Mouse (Mus musculus) A20 (cell line): ENCODE measurements around the gene Pqbp1.
A peak's percentile ranks its signal among the peaks of the same experiment; 100 is the strongest.

Experiments used
- DNase-seq: peaks from one replicate; pipeline ENCODE4 v3.0.0-alpha.2; 2011; ENCODE audit warnings: low read depth, low spot score

Gene Pqbp1

DNA sequence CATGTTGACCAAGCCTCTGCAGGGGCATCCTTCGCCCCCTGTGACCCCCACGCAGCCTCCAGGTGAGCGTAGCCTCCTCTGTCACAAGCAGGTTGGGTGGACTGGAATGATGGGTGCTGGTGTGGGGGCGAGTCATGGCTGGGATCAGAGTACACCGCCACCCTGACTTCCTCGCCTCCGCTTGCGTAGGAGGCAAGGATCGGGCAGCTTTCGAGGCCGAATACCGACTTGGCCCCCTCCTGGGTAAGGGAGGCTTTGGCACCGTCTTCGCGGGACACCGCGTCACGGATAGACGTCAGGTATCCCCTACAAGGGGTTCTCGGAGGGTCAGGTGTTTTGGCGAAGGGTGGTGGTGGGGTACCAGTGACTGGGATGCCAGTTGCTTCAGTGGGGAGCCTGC is 20.6 kb downstream of the Pqbp1 start:
- peak; percentile 48 for DNase-seq

DNA sequence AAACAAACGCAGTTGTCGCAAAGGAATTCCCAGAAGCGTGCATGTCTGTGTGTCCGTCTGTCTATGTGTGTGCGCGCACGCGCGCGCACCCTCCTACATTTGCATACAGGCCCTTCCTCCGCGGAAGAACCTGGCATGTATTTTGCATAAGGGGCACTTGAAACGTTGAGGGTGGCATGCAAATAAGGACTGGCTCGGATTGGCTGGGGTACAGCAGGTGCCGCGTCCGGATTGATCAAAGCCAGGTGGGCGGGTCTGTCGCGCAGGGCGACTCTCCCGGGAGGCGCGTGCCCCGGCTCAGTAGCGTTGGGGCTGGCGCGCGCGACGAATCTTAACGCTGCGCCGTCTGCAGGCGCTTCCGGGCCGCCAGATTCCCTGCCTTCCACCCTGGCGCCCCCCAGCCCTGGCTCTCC is 21.1 kb downstream of the Pqbp1 start, which contains the start of gene Pim2:
Gene Pim2 (plus strand): TSS at position 256 of the 413 bp plus-strand sequence.
- peak; percentile 90 for DNase-seq

DNA sequence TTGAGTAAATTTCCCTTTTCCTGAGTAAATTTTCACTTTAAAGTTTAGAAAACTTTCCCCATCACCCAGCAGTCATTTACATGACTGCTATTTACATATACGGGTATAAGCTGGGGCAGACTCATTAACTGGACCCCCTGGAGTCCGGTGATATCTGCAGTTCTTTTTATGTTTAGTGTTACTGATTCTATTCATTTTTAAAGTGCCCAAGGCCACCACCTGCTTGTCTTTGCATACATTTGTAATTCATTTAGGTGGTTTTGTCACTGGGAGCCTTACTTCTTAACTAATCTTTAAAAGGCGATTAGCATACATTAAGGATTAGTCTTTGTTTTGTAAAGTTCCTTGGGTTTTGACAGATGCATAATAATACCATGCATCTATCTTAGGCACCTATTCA is 29.2 kb downstream of the Pqbp1 start:
- no peak for DNase-seq

DNA sequence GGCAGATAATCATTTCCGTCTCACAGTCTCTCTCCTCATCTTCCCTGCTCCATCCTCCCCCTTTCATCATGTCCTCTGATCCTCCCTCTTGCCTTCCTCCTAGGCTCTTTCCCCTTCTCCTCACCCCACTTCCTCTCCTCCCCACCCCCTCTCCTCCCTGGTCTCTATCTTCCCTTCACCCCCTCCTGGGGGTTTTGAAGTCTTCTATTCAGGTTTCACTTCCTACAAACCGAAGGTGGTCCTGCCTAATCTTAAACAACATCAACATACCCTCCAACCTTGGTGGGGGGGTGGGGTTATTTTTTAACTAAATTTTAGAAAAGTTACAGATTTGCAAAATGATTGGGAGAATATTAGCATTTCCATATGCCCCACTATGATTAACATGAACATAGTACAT is 30.6 kb downstream of the Pqbp1 start:
- DNase-seq: peak; percentile 10

DNA sequence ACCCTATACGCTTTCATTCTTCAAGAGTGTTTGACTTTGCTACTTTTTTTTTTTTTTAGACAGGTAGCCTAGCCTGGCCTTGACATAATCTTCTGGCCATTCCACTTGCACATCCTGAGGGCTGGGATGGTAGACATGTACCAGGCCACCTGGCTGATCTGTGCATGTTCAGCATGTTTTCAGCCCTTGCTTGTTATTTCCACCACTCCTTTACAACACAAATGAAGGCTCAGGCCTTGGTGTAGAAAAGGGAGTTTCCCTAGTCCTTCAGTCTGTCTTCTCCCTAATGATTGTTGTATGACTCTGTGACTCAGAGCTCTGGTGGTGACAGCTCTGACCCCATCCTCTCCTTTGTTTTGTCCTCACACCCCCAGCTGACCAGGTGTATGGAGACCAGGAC is 31.9 kb downstream of the Pqbp1 start:
- no peak for DNase-seq

DNA sequence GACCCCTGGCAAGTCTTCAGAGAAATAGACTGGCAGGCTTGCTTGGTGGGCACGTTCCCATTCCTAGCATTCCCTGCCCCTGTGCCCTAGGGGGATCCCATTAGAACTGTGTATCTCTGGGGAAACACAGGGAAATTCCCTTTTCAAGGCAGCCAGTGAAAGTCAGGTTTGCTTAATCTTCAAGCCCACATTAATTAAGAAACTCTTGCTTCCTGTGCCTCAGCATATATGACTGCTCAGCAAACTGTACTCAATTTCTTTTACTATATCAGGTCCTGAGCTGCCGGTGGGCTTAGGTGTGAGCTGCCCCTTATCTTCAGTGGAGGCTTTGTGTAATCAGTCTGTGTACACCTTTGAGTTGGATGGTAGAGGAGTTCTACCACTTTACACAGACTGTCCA is 33.3 kb downstream of the Pqbp1 start:
- peak; percentile 40 for DNase-seq

DNA sequence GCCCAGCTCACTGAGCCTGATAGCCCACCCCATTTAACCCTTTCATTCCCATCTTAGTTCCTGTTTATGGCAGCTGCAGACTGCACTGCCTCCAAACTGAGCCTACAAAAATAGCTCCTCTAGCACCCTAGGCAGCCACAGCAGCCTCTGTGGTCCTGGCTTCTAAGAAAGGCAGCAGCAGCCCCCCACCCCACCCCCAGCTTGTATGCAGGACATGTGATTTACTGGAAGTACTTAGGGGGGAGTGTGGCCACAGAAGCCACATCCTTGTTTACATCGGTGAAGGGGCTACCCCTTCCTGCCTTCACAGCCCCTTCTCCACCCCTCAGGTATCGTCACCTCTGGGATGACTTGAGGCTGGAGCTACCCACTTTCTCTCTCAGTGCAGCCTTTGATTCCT is 33.7 kb downstream of the Pqbp1 start:
- DNase-seq: peak; percentile 68

DNA sequence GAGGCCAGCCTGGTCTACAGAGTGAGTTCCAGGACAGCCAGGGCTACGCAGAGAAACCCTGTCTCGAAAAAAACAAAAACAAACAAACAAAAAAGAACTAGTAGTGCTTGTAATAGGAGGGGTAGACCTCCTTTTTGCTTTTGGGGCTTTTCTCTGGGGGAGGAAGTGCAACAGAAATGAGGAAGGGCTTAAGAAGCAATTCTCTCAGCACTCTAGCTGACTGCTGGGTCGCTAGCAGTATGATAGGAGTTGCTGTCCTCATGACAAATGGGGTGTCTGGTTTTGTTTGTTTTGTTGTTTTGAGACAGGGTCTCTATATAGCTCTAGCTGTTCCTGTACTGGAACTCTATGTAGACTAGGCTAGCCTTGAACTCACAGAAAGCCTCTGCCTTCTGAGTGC is 34.5 kb downstream of the Pqbp1 start:
- DNase-seq: peak; percentile 70

DNA sequence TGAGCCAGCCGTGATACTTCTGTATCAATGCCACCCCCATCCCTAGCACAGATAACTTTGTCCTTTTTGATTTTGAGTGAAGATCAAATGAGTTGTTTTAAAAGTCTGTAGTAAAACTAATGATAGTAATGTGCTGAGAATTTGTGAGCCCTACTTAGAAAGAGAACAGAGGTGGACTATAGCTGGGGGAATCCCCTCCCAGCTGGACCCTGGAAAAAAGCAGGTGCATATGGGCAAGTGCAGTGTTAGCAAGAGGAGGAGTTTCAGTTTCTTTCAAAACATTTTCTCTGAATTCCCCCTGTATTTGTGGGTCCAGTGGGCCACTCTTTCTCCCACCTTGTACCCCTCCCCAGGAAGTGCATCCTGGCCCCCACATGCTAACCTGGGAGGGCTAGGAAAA is 35.9 kb downstream of the Pqbp1 start:
- DNase-seq: peak; percentile 60

DNA sequence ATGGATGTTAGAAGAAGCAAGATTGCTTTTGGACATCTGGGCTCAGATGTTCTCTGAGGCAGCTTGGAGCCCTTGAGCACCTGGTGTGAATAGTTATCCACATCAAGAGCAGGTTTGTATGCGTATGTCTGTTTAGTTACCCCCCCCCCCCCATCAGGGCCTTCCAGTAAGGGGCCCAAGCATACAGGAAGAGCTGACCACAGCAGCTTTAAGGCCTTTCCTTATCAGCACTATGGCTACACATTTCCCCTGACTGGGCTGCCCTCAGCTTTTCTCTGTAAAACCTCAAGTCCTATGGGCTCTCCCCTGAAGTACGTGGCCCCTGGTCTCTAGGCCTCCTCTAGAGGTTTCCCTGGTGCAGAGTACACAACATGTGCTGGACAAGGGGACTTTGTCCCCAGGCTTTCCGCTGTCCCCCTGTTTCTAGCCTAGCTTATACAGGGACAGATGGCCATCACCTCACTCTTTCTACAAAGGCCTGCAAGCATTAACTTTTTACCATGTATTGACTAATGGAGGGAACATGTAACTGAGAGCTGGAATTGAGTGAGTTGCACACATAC is 39.8 kb downstream of the Pqbp1 start:
- no peak for DNase-seq

DNA sequence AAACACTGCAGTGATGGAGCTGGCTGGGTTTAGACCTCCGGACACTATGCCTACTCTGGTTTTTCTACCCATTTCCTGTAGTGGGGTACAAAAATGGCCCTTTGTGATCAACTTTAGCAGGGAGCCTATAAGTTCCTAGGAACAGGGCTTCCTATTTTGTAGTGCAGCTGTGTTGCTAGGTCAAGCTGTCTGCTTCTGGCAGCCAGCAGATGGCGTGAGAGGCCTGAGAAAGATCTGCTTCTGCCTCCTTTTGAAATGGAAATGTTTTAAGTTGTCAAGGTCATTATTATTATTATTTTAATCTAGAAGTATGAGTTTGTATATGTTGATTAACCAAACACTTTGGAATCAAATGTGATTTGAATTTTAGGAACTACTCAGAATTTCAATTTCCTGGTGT is 44.5 kb downstream of the Pqbp1 start:
- peak; percentile 61 for DNase-seq

DNA sequence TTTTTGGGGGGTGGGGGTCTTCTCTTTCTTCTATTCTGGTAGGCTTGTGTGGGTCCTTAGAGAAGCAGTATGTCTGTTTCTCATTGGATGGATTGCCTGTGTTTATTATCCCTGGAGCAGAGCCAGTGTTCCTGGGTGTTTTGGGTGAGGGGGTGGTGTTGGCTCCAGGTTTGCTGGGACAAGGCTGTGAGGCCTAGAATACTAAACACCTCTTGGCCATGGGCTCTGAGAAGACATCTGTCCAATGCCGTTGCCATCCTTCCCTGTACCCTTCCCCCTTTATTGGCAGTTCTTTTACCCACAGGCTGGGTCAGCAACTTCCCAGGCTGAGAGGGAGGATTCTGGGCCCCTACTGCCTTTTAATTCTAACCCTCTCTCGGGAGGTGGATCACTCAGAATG is 51.2 kb downstream of the Pqbp1 start:
- no peak for DNase-seq
